Mouse (Mus musculus) left cerebral cortex, adult 11 months (tissue): Measurements from ENCODE around the gene Prdx2.
A peak's percentile ranks its signal among the peaks of the same experiment; 100 is the strongest.

ENCODE experiments used
- DNase-seq: peaks from one replicate; pipeline ENCODE4 v3.0.0; 2022; ENCODE audit warnings: low spot score

The Prdx2 gene

DNA sequence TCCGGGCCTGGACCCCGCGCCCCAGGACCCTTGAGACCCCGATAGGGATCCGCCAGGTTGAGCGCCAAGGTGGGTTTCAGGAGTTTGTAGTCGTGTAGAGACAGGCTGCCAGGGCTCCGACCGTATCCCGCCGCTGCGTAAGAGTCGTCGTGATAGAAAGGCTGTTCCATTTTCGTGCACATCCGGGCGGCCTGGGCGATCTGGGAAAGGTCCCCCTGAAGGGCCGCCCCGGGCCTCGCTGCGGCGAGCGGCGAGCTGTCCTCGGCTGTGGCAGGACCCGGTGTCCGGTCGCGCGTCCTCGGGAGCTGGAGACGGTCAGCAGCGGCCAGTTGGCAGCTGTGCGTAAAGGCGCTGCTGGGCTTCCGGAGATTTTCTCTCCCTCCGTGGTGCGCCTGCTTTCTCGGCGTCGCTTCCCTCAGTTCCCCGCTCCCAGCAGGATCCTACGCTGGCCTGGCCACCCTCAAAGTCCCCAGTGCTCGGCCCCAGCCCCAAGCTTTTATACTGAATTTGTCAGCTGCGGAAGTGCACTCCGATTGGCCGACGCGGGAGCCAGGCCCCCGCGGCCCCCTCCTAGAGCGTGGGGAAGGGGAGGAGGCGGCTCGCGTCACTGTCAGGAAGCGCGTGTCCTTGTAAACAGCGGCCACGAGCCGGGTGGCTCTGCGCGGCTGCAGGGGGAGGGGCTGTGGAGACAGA is 9.0 kb downstream of the Prdx2 start, which contains the start of gene Junb:
TSS of gene Junb (minus strand) at position 471 of the 693 bp plus-strand sequence.
- DNase-seq: peak; percentile 93

- DNase-seq: peak; percentile 89
Observed at GRCm38 (mm10) chr8:84979599-84980421, 10.4 kb downstream of the Prdx2 start.

DNA sequence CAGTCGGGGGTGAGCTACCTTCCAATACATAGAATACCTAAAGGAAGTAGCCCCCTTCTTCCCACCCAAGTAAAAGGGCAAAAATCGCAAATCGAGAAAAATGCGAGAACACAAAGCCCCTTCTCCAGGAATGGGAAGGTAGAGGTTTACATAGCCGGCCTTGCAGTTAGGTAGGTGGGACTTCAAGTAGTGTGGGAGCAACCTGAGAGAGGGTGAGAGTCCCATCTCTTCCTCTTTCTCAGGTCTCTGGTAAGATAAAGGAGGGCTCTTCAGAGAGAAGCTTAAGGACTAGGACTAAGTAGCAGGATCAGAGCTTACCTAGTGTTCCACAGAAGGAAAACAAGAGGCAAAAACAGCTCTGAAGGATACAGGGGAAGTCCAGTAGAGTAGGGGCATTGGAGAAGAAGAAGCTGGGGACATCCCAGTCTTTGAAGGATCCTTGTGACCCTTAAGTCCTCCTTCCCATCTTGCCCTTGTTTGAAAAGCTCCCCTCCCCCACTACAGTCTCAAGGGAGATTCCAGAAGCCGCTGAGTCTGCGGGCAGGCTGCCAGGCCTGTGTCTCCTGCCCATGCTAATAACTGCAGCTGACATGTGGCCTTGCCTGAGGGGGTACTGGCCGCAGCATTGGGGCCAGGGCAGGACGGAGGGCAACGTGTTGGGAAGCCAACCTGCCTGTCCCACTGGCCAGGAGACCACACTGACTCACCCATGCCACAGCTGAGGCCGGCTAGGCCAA is 11.4 kb downstream of the Prdx2 start:
- DNase-seq: no peak

DNA sequence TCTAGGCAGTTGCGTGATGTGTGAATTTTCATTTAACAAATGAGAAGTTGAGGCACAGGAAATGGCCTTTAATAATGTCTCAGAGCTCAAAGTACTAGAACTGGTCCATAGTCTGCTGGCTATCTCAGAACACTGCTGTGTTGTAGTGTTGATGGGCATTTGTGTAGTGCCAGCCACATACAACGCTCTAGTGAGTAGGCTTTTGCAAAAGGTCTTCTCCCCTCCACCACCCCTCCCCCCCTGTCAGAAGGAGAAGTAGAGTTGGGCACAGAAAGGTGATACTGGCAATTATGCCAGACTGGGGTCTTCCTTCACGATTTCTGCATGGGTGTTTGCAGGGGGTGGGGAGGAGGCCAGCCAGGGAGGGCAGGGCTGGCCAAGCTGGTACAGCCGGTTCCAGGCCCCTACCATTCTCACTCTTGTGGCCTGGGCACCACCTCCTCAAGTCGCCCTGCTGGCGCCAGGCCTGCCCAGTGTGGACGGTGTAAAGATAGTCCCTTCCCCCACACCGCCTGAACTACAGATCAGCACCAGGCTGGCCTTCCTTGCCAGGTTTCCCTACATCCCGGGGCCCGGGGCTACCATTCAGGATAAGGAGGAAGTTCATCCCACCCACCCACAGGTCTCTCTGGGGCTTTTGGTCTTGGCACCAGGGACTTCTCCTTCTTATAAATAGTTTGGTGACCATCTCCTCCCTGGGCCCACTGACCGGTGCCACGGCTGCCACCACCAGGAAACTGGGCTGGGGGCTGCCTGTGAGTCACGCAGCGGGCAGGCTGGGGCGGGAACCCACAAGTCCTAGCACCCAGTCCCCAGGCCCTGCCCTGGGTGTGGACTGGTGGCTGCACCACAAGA is 12.5 kb downstream of the Prdx2 start:
- no peak for DNase-seq

- no peak for DNase-seq
Observed at GRCm38 (mm10) chr8:84982499-84983011, 13.2 kb downstream of the Prdx2 start.

GRCm38 (mm10) chr8:84984294-84985048 is 15.1 kb downstream of the Prdx2 start:
- no peak for DNase-seq

- DNase-seq: no peak
Observed at GRCm38 (mm10) chr8:84985049-84985683, 15.8 kb downstream of the Prdx2 start.

DNA sequence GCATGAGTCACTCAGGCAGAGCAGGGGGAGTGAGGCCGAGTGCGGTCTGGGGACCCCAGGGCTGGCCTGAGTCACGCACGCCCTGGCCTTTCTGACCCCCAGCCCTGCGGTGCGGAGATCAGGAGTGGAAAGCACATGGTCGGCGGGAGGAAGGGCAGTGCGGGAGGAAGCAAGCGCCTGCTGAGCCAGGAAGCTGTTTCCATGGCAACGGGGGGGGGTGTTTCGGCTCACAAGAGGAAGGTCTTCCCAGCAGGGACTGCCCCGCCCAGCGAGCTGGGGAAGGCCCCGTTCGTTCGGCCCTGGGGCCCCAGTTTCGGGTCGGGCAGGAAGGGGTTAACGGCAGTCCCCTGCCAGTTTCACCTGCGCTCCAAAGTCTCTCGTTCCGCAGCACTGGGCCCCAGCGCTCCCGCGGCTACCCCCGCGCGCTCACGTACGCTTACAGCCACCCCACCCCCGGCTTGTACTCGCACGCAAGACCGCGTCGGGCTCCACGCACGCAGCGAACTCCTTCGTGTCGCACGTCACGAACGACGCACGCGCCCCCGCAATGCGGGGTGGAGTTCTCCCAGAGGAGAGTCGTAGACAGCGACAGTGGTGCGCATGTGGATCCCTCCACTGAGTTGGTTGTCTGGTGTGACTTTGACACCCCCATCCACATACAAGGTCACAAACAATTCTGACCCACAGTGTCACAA is 16.4 kb downstream of the Prdx2 start:
- peak; percentile 93 for DNase-seq

DNA sequence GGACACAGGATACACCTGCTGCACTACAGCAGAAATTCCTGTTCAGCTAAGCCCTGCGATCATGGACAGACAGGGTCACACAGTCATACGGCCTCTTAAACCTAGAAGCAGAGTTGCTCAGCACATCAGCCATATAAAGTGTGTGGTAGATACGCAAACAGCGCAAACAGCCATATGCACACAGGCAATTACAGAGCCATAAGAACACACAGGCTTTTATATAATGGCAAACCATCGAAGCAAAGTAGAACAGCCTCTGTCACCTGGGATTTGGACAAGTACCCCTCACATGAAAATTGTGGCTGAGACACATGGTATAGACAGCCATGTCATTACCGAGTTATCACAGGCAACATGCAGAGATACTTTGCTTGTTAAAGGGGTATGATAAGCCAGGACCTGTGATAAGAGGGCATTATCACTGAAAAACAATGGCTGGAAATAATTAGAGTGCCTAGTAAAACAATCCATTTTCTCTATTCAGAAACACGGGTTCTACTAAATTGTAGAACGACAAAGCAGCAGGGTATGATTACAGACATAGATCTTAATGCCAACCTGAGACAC is 17.1 kb downstream of the Prdx2 start:
- no peak for DNase-seq

- DNase-seq: no peak
Observed at GRCm38 (mm10) chr8:84987388-84987787, 18.0 kb downstream of the Prdx2 start.

- DNase-seq: no peak
Observed at GRCm38 (mm10) chr8:84987903-84988302, 18.5 kb downstream of the Prdx2 start.

DNA sequence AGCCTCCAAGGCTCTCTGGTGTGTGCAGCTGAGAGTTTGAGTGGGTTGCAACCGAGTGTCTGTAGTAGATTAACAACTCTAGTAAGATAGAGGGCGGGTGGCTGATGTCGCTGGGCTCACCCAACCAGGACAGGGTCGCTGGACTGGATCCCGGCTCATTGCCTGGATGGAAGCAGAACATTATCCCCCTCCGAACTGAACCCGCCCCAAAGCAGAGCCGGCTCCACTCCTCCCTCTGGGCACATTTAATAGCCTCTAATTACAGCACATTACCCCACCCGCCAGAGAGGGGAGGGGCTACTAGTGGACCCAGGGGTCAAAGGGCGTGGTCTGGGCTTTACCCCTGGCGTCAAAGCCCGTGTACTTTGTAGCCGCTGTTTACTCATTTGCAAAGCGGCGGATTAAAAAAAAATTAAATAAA is 19.9 kb downstream of the Prdx2 start:
- no peak for DNase-seq

- DNase-seq: peak; percentile 85
Observed at GRCm38 (mm10) chr8:84989810-84990209, 20.4 kb downstream of the Prdx2 start.

- peak; percentile 94 for DNase-seq
Observed at GRCm38 (mm10) chr8:84990349-84990748, 21.0 kb downstream of the Prdx2 start, which contains the start of gene Hook2. Gene Hook2 (plus strand): TSS chr8:84990603.

DNA sequence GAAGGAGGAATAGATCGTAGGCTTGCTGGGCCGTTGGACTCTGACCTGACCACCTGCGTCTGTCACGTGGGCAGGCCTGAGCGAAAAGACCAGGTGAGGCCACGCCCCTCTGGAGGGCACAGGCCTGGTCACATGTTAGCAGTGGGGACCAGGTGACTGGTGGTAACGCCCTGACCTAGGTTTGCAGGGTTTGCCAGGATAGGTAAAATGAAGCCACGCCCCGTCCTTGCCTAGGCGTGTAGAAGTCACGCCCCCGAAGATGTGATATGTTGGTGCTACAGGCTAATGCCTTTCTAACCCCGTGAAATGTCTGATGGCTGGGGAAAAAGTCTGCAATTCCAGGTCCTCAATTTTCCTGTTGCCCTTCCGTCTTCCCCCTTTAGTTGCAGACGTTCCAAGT is 21.4 kb downstream of the Prdx2 start:
- DNase-seq: no peak

DNA sequence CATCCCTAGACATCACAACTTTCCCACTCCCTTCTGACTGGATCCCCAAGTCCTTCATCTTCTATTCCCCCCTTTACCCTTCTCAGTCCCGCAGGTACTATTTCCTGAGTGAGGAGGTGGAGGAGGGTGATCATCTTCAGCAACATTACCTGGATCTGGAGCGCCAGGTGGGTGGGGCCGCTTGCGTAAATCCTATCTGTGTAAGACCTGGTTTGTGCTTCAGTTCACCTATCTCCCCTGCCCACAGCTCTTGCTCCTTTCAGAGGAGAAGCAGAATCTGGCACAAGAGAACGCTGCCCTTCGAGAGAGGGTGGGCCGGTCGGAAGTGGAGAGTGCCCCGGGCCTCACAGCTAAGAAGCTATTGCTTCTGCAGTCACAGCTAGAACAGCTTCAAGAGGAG is 25.0 kb downstream of the Prdx2 start:
- DNase-seq: no peak

DNA sequence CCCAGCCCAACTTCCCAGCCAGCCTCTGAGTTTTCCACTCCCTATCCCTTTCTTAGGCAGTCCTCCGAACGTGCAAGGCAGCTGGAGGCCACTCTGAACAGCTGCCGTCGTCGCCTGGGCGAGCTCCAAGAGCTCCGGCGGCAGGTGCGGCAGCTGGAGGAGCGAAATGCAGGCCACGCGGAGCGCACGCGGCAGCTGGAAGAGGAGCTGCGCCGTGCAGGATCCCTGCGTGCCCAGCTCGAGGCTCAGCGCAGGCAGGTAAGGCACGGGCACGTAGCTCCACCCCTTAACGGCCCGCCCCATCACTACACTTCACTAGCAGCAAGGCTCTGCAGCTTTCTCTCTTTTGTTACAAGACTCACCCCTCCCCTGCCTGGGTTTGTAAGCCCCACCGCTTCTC is 26.3 kb downstream of the Prdx2 start:
- DNase-seq: no peak

DNA sequence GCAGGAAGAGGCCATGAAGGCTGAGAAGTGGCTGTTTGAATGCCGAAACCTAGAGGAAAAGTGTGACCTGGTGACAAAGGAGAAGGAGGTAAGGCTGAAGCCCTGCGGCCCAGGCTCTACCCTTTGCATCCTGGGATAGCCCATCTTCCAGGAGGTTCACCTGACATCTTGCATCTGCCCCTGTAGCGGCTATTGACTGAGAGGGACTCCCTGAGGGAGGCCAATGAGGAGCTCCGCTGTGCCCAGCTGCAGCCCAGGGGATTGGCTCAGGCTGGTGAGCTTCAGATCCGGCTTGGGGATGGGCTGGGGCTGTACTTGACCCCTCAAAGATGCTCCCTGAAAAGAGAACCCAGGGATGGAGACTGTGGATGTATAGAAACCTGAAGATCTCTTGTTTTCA is 27.6 kb downstream of the Prdx2 start:
- DNase-seq: no peak

GRCm38 (mm10) chr8:84997649-84998295 is 28.4 kb downstream of the Prdx2 start:
- peak; percentile 76 for DNase-seq
